Mouse (Mus musculus) macrophage (primary cell): ENCODE measurements at regions not wholly inside any gene's neighbourhood (a gene's known extent, or its start where the extent isn't known, plus 50 kb on each side); places are given as distances from the start of the nearest gene placed in this dataset.
"Not testable (repeated sequence)": the region's sequence is repeated elsewhere in the genome, so short reads cannot be mapped to it uniquely, and the experiment has no call there.

Source experiments
- H3K27ac ChIP-seq: fragments of 350-480 bp; formaldehyde crosslinking; 2 replicates; pipeline ENCODE4 v1.9.0; 2021
- H3K36me3 ChIP-seq: fragments of 350-480 bp; formaldehyde crosslinking; 2 replicates; pipeline ENCODE4 v1.9.0; 2021; ENCODE audit errors: inconsistent target
- H3K4me3 ChIP-seq: fragments of 350-480 bp; formaldehyde crosslinking; 2 replicates; pipeline ENCODE4 v1.9.0; 2021; ENCODE audit errors: inconsistent target
- H3K79me2 ChIP-seq: fragments of 350-480 bp; formaldehyde crosslinking; 2 replicates; pipeline ENCODE4 v1.9.0; 2021; ENCODE audit errors: inconsistent target
- WGBS: methylation state at CpG from one replicate; pipeline ENCODE4 v1.1.7; 2026; ENCODE audit warnings: inconsistent platforms; ENCODE audit not compliant: missing documents; 5-methylcytosine and 5-hydroxymethylcytosine counted together

DNA sequence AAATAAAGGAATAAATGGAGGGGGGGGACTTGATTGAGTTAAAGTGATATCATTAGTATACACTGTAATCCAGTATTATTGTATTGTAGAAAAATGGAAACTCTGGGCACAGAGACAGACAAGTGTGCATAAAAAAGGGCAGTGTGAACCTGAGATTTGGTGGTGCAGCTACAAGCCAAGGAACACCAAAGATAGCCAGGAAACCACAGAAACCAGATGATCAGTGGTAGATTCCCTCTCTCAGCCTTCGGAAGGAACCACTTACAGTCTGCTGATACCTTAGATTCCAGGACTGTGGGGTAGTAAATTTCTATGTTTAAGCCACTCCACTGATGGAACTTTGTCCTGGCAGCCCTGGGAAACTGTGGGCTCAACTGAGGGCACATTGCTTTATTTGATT lies 97.1 kb downstream of the Phlda1 start:
- 23% methylated on average over 1 of the region's 1 CpGs for WGBS
- no peak overlapping the region for H3K4me3 ChIP-seq
- H3K79me2 ChIP-seq = no peaks in the 10 kb centered on the region
- no peak overlapping the region for H3K27ac ChIP-seq
- no peaks in the 10 kb centered on the region for H3K36me3 ChIP-seq

DNA sequence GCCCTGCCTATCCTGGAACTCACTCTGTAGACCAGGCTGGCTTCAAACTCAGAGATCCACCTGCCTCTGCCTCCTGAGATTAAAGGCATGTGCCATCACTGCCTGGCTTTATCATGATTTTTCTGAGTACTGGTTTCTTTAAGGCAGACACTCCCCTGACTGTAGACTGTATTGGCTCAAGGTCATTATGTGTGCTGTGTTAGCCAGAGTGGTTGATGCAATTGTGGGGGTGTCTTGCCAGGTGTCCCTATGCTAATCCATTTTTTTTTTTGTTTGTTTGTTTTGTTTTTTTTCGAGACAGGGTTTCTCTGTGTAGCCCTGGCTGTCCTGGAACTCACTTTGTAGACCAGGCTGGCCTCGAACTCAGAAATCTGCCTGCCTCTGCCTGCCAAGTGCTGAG lies 101.3 kb downstream of the Phlda1 start:
- WGBS = 77% methylated on average over 2 of the region's 2 CpGs
- H3K4me3 ChIP-seq, H3K79me2 ChIP-seq, H3K36me3 ChIP-seq, H3K27ac ChIP-seq: not testable (repeated sequence)

DNA sequence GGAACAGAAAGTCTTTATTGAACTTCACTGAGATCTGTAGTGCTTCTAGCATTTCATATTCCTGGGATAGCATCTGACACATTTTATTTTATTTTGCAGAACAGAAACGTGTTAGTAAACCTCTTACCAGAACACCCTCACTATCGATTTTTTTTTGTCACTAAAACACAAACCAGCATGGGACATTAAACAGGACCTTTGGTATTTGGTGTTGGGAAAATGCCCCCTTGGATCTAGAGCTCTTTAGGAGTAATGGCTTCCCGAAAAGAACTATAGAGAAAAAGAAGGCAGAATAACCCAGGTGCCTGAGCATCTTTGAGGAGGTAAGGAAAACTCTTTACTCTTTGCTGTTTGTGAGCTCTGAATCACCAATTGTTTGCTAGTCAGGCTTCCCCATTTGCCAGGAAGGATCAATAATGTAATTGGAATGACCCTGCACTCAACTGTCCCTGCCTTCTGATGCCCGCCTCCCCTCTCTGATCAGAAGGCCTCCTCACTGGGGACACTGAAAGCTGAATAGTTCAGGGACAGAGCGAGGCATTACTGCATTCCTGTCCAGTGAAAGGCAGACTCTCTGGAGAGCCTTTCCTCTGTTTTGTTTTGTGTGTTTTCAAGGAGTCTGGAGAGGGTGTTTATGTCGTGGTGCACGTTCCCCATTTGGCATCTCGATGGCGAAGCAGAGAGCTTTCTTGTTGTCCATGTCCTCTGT lies 102.5 kb downstream of the Phlda1 start:
- H3K27ac ChIP-seq = no peak overlapping the region
- H3K4me3 ChIP-seq = no peak overlapping the region
- WGBS = 83% methylated on average over 9 of the region's 9 CpGs

DNA sequence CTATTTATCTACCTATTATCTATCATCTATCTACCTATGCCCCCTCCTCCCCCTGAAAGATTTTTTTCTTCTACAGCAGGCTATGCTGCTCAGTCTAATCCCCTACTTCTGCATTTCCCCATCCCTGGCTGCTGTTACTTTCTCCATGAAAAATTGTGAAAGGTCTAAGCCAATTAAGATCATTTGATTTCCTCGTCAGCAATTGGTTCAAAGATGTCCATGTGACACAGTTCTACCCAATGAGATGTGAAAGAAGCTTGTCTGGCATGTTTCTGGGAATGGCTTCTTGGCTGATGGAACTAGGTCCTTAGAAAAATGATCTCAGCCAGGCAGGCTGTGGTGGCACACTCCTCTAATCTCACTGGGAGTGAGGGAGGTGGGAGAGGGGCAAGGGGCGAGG lies 103.8 kb downstream of the Phlda1 start:
- H3K4me3 ChIP-seq = no peak overlapping the region
- no peak overlapping the region for H3K27ac ChIP-seq
- no peaks in the 10 kb centered on the region for H3K36me3 ChIP-seq
- WGBS = 96% methylated on average over 2 of the region's 2 CpGs
- no peaks in the 10 kb centered on the region for H3K79me2 ChIP-seq

More for the DNA sequence above, 102.5 kb downstream of the Phlda1 start:
- H3K36me3 ChIP-seq = no peaks in the 10 kb centered on the region
- H3K79me2 ChIP-seq = no peaks in the 10 kb centered on the region

GRCm38 (mm10) chr10:111619627-111620270 lies 113.7 kb downstream of the Phlda1 start:
- Histone ChIP-seq H3K4me3 (no peak overlapping the region), H3K27ac (no peak overlapping the region), H3K36me3 (no peaks in the 10 kb centered on the region), H3K79me2 (no peaks in the 10 kb centered on the region)
- WGBS = 29% methylated on average over 11 of the region's 11 CpGs

- Histone ChIP-seq H3K79me2 (no peaks in the 10 kb centered on the region), H3K27ac (no peak overlapping the region), H3K4me3 (no peak overlapping the region), H3K36me3 (no peaks in the 10 kb centered on the region)
- WGBS = 92% methylated on average over 11 of the region's 11 CpGs
Observed at GRCm38 (mm10) chr10:111620927-111621676, 115.0 kb downstream of the Phlda1 start.

- Histone ChIP-seq H3K27ac (no peak overlapping the region), H3K4me3 (no peak overlapping the region), H3K79me2 (no peaks in the 10 kb centered on the region), H3K36me3 (no peaks in the 10 kb centered on the region)
- WGBS = 83% methylated on average over 4 of the region's 4 CpGs
Observed at GRCm38 (mm10) chr10:111622789-111623188, 116.7 kb downstream of the Phlda1 start.

GRCm38 (mm10) chr10:111624021-111624420 lies 117.9 kb downstream of the Phlda1 start:
- Histone ChIP-seq H3K36me3 (no peaks in the 10 kb centered on the region), H3K27ac (no peak overlapping the region), H3K4me3 (no peak overlapping the region), H3K79me2 (no peaks in the 10 kb centered on the region)
- 92% methylated on average over 2 of the region's 2 CpGs for WGBS

GRCm38 (mm10) chr10:111624624-111625023 lies 118.5 kb downstream of the Phlda1 start:
- H3K4me3 ChIP-seq = no peak overlapping the region
- 80% methylated on average over 7 of the region's 7 CpGs for WGBS
- no peaks in the 10 kb centered on the region for H3K36me3 ChIP-seq

GRCm38 (mm10) chr10:111625573-111625972 lies 119.5 kb downstream of the Phlda1 start:
- Histone ChIP-seq H3K79me2 (no peaks in the 10 kb centered on the region), H3K27ac (no peak overlapping the region), H3K36me3 (no peaks in the 10 kb centered on the region), H3K4me3 (no peak overlapping the region)
- WGBS = 92% methylated on average over 11 of the region's 11 CpGs

More at GRCm38 (mm10) chr10:111624624-111625023, 118.5 kb downstream of the Phlda1 start:
- no peaks in the 10 kb centered on the region for H3K79me2 ChIP-seq
- no peak overlapping the region for H3K27ac ChIP-seq

DNA sequence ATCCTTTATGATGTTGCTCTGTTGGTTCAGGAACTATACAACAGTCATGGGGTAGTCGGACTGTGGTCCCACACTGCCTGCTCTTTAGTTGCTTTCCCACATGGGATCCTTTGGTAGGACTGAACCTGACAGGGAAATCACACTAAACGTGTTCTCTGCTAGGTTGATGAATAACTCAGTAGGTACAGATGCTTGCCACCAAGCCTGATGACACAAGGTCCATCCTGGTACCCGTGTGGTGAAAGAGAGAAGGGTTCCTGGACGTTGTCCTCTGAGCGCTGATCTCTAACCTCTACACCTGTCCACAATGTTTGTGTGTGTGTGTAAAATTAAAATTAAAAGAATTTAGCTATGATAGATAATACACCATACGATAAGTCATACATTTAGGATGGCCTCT lies 119.9 kb downstream of the Phlda1 start:
- no peak overlapping the region for H3K27ac ChIP-seq
- no peaks in the 10 kb centered on the region for H3K79me2 ChIP-seq
- no peak overlapping the region for H3K4me3 ChIP-seq
- WGBS = 95% methylated on average over 6 of the region's 6 CpGs
- H3K36me3 ChIP-seq = no peaks in the 10 kb centered on the region

GRCm38 (mm10) chr10:111636283-111636682 lies 130.2 kb downstream of the Phlda1 start:
- WGBS = 69% methylated on average over 14 of the region's 14 CpGs
- H3K79me2 ChIP-seq = no peaks in the 10 kb centered on the region

GRCm38 (mm10) chr10:111637084-111637735 lies 131.1 kb downstream of the Phlda1 start:
- no peak overlapping the region for H3K4me3 ChIP-seq
- no peaks in the 10 kb centered on the region for H3K36me3 ChIP-seq
- 86% methylated on average over 12 of the region's 12 CpGs for WGBS
- H3K27ac ChIP-seq = no peak overlapping the region
- no peaks in the 10 kb centered on the region for H3K79me2 ChIP-seq

More at GRCm38 (mm10) chr10:111636283-111636682, 130.2 kb downstream of the Phlda1 start:
- no peak overlapping the region for H3K27ac ChIP-seq
- H3K36me3 ChIP-seq = no peaks in the 10 kb centered on the region
- H3K4me3 ChIP-seq = no peak overlapping the region

DNA sequence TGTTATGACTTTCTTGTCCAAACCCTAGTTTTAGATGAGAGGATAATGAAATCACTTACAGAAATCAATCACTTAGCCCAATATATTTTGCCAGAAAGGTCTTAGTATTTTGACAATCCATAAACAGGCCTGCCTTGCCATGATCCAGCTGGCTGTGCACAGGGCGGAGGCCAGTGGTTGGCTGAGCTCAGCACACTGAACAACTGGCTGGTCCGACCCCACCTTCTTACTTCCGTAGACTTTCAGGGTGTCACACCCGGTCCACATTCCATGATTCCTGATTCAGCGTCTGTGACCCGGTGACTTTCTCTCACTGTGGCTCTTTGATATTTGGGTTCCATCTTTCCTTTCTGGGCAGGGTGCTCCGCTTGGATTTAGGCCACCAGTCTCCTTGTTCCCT lies 133.8 kb downstream of the Phlda1 start:
- Histone ChIP-seq H3K4me3 (no peak overlapping the region), H3K27ac (no peak overlapping the region), H3K79me2 (no peaks in the 10 kb centered on the region), H3K36me3 (no peaks in the 10 kb centered on the region)
- WGBS = 93% methylated on average over 6 of the region's 7 CpGs
